Comparison of ENCODE assay signal across 8 mouse cellular contexts in genomic region chr10:81365073-81365472, GRCm38 (mm10). TPM values are rescaled to one million over a fixed set of nuclear protein-coding genes. Genes with fewer than 3 reads are reported as not detected.
DNase-seq lines count a peak whose midpoint lies in the region; ATAC-seq and TF ChIP-seq lines count a peak whose summit lies in the region.

No protein-coding gene starts in this region.

- ATAC-seq in forebrain, postnatal 0 days = no peak; the same call in 1 of the 2 replicates
- no peak for ATAC-seq in liver, embryonic 11.5 days (replicated peaks; ENCODE audit: low FRiP score)
- no peak for ATAC-seq in hindbrain, embryonic 13.5 days (ENCODE audit: low FRiP score)
- ATAC-seq in midbrain, postnatal 0 days (ENCODE audit: low FRiP score) = peak; percentile 8; the same call in 1 of the 2 replicates

- 37% methylated on average over 4 of the region's 4 CpGs for whole genome bisulfite sequencing in forebrain, embryonic 10.5 days
- 33% methylated on average over 4 of the region's 4 CpGs for WGBS in forebrain, postnatal 0 days
- 45% methylated on average over 4 of the region's 4 CpGs for WGBS in liver, embryonic 11.5 days
- 36% methylated on average over 4 of the region's 4 CpGs for WGBS in hindbrain, embryonic 13.5 days
- WGBS in midbrain, postnatal 0 days = 41% methylated on average over 4 of the region's 4 CpGs

- peak overlapping the region; percentile 60 for H3K27ac ChIP-seq in forebrain, embryonic 10.5 days
- H3K27ac ChIP-seq in forebrain, postnatal 0 days (ENCODE audit: low read depth, low read length) = no peak overlapping the region
- peak overlapping the region; percentile 42 for H3K27ac ChIP-seq in liver, embryonic 11.5 days (ENCODE audit: low read depth, low read length)
- H3K27ac ChIP-seq in hindbrain, embryonic 13.5 days = no peak overlapping the region
- H3K27ac ChIP-seq in midbrain, postnatal 0 days (ENCODE audit: low read depth, low read length) = no peak overlapping the region

- H3K4me1 ChIP-seq in forebrain, embryonic 10.5 days = peaks cover 82% of the 10 kb centered on the region
- H3K4me1 ChIP-seq in forebrain, postnatal 0 days (ENCODE audit: insufficient read depth) = 0 out of 2 replicates have a peak, but pooled peaks cover 4% of the 10 kb centered on the region
- H3K4me1 ChIP-seq in liver, embryonic 11.5 days (replicated peaks; ENCODE audit: control insufficient read depth, insufficient read depth, low read length) = peaks cover 53% of the 10 kb centered on the region
- peaks cover 47% of the 10 kb centered on the region for H3K4me1 ChIP-seq in hindbrain, embryonic 13.5 days (replicated peaks)
- peaks cover 7% of the 10 kb centered on the region; the same call in 1 of the 2 replicates for H3K4me1 ChIP-seq in midbrain, postnatal 0 days (ENCODE audit: insufficient read depth, low read length)

- peak overlapping the region; percentile 49 for H3K4me3 ChIP-seq in forebrain, embryonic 10.5 days
- no peak overlapping the region for H3K4me3 ChIP-seq in forebrain, postnatal 0 days (ENCODE audit: low read depth, low read length)
- H3K4me3 ChIP-seq in liver, embryonic 11.5 days (ENCODE audit: low read depth, low read length) = no peak overlapping the region; the same call in 1 of the 2 replicates
- H3K4me3 ChIP-seq in hindbrain, embryonic 13.5 days = 0 out of 2 replicates have a peak overlapping the region, but pooled peaks have one; percentile 30
- H3K4me3 ChIP-seq in midbrain, postnatal 0 days (ENCODE audit: low read depth, low read length) = no peak overlapping the region

- DNase-seq in forebrain, embryonic 10.5 days (ENCODE audit: extremely low spot score, low spot score) = no peak
- DNase-seq in forebrain, postnatal 0 days = no peak
- no peak for DNase-seq in liver, embryonic 11.5 days (ENCODE audit: low spot score)
- DNase-seq in liver (no peak), adipocyte (ENCODE audit: low spot score) (no peak)
- no peak for DNase-seq in midbrain, postnatal 0 days (ENCODE audit: low spot score)
- no peak for DNase-seq in urinary bladder, adult 18-20 months (ENCODE audit: low spot score in 2 of 2)

- no peak overlapping the region for H3K9ac ChIP-seq in forebrain, postnatal 0 days
- peak overlapping the region; percentile 16; the same call in 1 of the 2 replicates for H3K9ac ChIP-seq in liver, embryonic 11.5 days (ENCODE audit: low read depth, low read length)
- H3K9ac ChIP-seq in hindbrain, embryonic 13.5 days = peak overlapping the region; percentile 63; the same call in 1 of the 2 replicates
- no peak overlapping the region for H3K9ac ChIP-seq in midbrain, postnatal 0 days (replicated peaks; ENCODE audit: low read length, poor library complexity, severe bottlenecking)

- H3K9me3 ChIP-seq in forebrain, embryonic 10.5 days = no peaks in the 10 kb centered on the region
- no peaks in the 10 kb centered on the region for H3K9me3 ChIP-seq in forebrain, postnatal 0 days (ENCODE audit: low read length)
- H3K9me3 ChIP-seq in liver, embryonic 11.5 days (ENCODE audit: control insufficient read depth, low read length) = no peaks in the 10 kb centered on the region
- no peaks in the 10 kb centered on the region for H3K9me3 ChIP-seq in hindbrain, embryonic 13.5 days
- no peaks in the 10 kb centered on the region for H3K9me3 ChIP-seq in midbrain, postnatal 0 days (ENCODE audit: low read length)

- H3K36me3 ChIP-seq in forebrain, embryonic 10.5 days (replicated peaks) = peaks cover 60% of the 10 kb centered on the region
- peaks cover 46% of the 10 kb centered on the region for H3K36me3 ChIP-seq in forebrain, postnatal 0 days (ENCODE audit: insufficient read depth)
- H3K36me3 ChIP-seq in liver, embryonic 11.5 days (ENCODE audit: control insufficient read depth, insufficient read depth, low read length) = peaks cover 46% of the 10 kb centered on the region
- peaks cover 57% of the 10 kb centered on the region for H3K36me3 ChIP-seq in hindbrain, embryonic 13.5 days
- H3K36me3 ChIP-seq in midbrain, postnatal 0 days (ENCODE audit: insufficient read depth, low read length) = peaks cover 56% of the 10 kb centered on the region

- no peak for TF ChIP-seq CTCF in forebrain, postnatal 0 days (IDR thresholded peaks at IDR 0.05; ENCODE audit: low read depth)
- no peak for TF ChIP-seq CTCF in midbrain, postnatal 0 days (IDR thresholded peaks at IDR 0.05)

- no peak overlapping the region for H3K4me2 ChIP-seq in forebrain, postnatal 0 days (ENCODE audit: low read depth)
- no peak overlapping the region for H3K4me2 ChIP-seq in liver, embryonic 11.5 days
- no peak overlapping the region for H3K4me2 ChIP-seq in hindbrain, embryonic 13.5 days
- no peak overlapping the region for H3K4me2 ChIP-seq in midbrain, postnatal 0 days (ENCODE audit: low read depth, low read length, poor library complexity, severe bottlenecking)

- peaks cover 40% of the 10 kb centered on the region for H3K27me3 ChIP-seq in forebrain, embryonic 10.5 days (ENCODE audit: poor library complexity, severe bottlenecking)
- H3K27me3 ChIP-seq in forebrain, postnatal 0 days (ENCODE audit: insufficient read depth, low read length) = 0 out of 2 replicates have a peak, but pooled peaks cover 7% of the 10 kb centered on the region
- H3K27me3 ChIP-seq in liver, embryonic 11.5 days (replicated peaks; ENCODE audit: control insufficient read depth, insufficient read depth, low read length) = no peaks in the 10 kb centered on the region
- H3K27me3 ChIP-seq in hindbrain, embryonic 13.5 days = peaks cover 34% of the 10 kb centered on the region
- 0 out of 2 replicates have a peak, but pooled peaks cover 14% of the 10 kb centered on the region for H3K27me3 ChIP-seq in midbrain, postnatal 0 days (ENCODE audit: insufficient read depth, low read length)

RNA-seq across cellular contexts. Expression of gene 4930404N11Rik, which starts 0.5 kb away (rescaled TPM):
- 0.35 and 0.52 TPM in 2 replicates for polyA plus RNA-seq in forebrain, embryonic 10.5 days (2016; fragmentation: Nextera tagmentation; extraction: Ambion mirVana)
- total RNA-seq in forebrain, postnatal 0 days (2014; rRNA removed) = not detected in 2 replicates
- 0.16 and 0.20 TPM in 2 replicates for polyA plus RNA-seq in forebrain, postnatal 0 days (2015; fragmentation: Nextera tagmentation; extraction: Ambion mirVana)
- polyA plus RNA-seq in liver, embryonic 11.5 days (2014; fragmentation: Nextera tagmentation; extraction: Ambion mirVana) = 0.64 and 0.68 TPM in 2 replicates
- polyA plus RNA-seq in hindbrain, embryonic 13.5 days (2015; fragmentation: Nextera tagmentation; extraction: Ambion mirVana) = 1.0 and 1.1 TPM in 2 replicates
- 1.4 TPM in 1 of 2 replicates, not detected in the other for total RNA-seq in midbrain, postnatal 0 days (2014; rRNA removed)
- polyA plus RNA-seq in midbrain, postnatal 0 days (2015; fragmentation: Nextera tagmentation; extraction: Ambion mirVana) = 0.47 and 0.54 TPM in 2 replicates

RNA-seq across cellular contexts. Expression of gene Mfsd12, which starts 7.8 kb away (rescaled TPM):
- polyA plus RNA-seq in forebrain, embryonic 10.5 days (2016; fragmentation: Nextera tagmentation; extraction: Ambion mirVana) = 6.7 and 7.5 TPM in 2 replicates
- total RNA-seq in forebrain, postnatal 0 days (2014; rRNA removed) = 19.8 and 23.4 TPM in 2 replicates
- 10.1 TPM in 2 replicates for polyA plus RNA-seq in forebrain, postnatal 0 days (2015; fragmentation: Nextera tagmentation; extraction: Ambion mirVana)
- 11.2 TPM in 2 replicates for polyA plus RNA-seq in liver, embryonic 11.5 days (2014; fragmentation: Nextera tagmentation; extraction: Ambion mirVana)
- 11.9 and 12.4 TPM in 2 replicates for polyA plus RNA-seq in hindbrain, embryonic 13.5 days (2015; fragmentation: Nextera tagmentation; extraction: Ambion mirVana)
- total RNA-seq in midbrain, postnatal 0 days (2014; rRNA removed) = 31.9 and 40.6 TPM in 2 replicates
- polyA plus RNA-seq in midbrain, postnatal 0 days (2015; fragmentation: Nextera tagmentation; extraction: Ambion mirVana) = 13.6 and 15.4 TPM in 2 replicates

RNA-seq across cellular contexts. Expression of gene Fzr1, which starts 13.2 kb away (rescaled TPM):
- polyA plus RNA-seq in forebrain, embryonic 10.5 days (2016; fragmentation: Nextera tagmentation; extraction: Ambion mirVana) = 135 and 139 TPM in 2 replicates
- total RNA-seq in forebrain, postnatal 0 days (2014; rRNA removed) = 60.2 and 67.2 TPM in 2 replicates
- polyA plus RNA-seq in forebrain, postnatal 0 days (2015; fragmentation: Nextera tagmentation; extraction: Ambion mirVana) = 128 and 132 TPM in 2 replicates
- 74.0 and 75.9 TPM in 2 replicates for polyA plus RNA-seq in liver, embryonic 11.5 days (2014; fragmentation: Nextera tagmentation; extraction: Ambion mirVana)
- polyA plus RNA-seq in hindbrain, embryonic 13.5 days (2015; fragmentation: Nextera tagmentation; extraction: Ambion mirVana) = 121 and 126 TPM in 2 replicates
- total RNA-seq in midbrain, postnatal 0 days (2014; rRNA removed) = 92.6 and 98.3 TPM in 2 replicates
- 147 and 149 TPM in 2 replicates for polyA plus RNA-seq in midbrain, postnatal 0 days (2015; fragmentation: Nextera tagmentation; extraction: Ambion mirVana)

RNA-seq across cellular contexts. Expression of gene Hmg20b, which starts 14.8 kb away (rescaled TPM):
- polyA plus RNA-seq in forebrain, embryonic 10.5 days (2016; fragmentation: Nextera tagmentation; extraction: Ambion mirVana) = 101 and 108 TPM in 2 replicates
- total RNA-seq in forebrain, postnatal 0 days (2014; rRNA removed) = 15.1 and 21.6 TPM in 2 replicates
- 25.1 and 25.2 TPM in 2 replicates for polyA plus RNA-seq in forebrain, postnatal 0 days (2015; fragmentation: Nextera tagmentation; extraction: Ambion mirVana)
- 68.6 and 69.2 TPM in 2 replicates for polyA plus RNA-seq in liver, embryonic 11.5 days (2014; fragmentation: Nextera tagmentation; extraction: Ambion mirVana)
- 47.3 and 50.4 TPM in 2 replicates for polyA plus RNA-seq in hindbrain, embryonic 13.5 days (2015; fragmentation: Nextera tagmentation; extraction: Ambion mirVana)
- 9.6 and 12.6 TPM in 2 replicates for total RNA-seq in midbrain, postnatal 0 days (2014; rRNA removed)
- 23.4 and 24.5 TPM in 2 replicates for polyA plus RNA-seq in midbrain, postnatal 0 days (2015; fragmentation: Nextera tagmentation; extraction: Ambion mirVana)

RNA-seq across cellular contexts. Expression of gene Dohh, which starts 19.2 kb away (rescaled TPM):
- 96.8 and 97.9 TPM in 2 replicates for polyA plus RNA-seq in forebrain, embryonic 10.5 days (2016; fragmentation: Nextera tagmentation; extraction: Ambion mirVana)
- total RNA-seq in forebrain, postnatal 0 days (2014; rRNA removed) = 126 and 139 TPM in 2 replicates
- polyA plus RNA-seq in forebrain, postnatal 0 days (2015; fragmentation: Nextera tagmentation; extraction: Ambion mirVana) = 111 and 125 TPM in 2 replicates
- 97.4 and 99.3 TPM in 2 replicates for polyA plus RNA-seq in liver, embryonic 11.5 days (2014; fragmentation: Nextera tagmentation; extraction: Ambion mirVana)
- 72.1 and 74.8 TPM in 2 replicates for polyA plus RNA-seq in hindbrain, embryonic 13.5 days (2015; fragmentation: Nextera tagmentation; extraction: Ambion mirVana)
- total RNA-seq in midbrain, postnatal 0 days (2014; rRNA removed) = 120 and 132 TPM in 2 replicates
- 95.8 and 115 TPM in 2 replicates for polyA plus RNA-seq in midbrain, postnatal 0 days (2015; fragmentation: Nextera tagmentation; extraction: Ambion mirVana)

Comparison
In these comparisons a context has a peak if more than half of its experiments do, and no peak if none do; other contexts are left out.
1. H3K27ac ChIP-seq: peak in forebrain, embryonic 10.5 days (single experiment) and liver, embryonic 11.5 days (single experiment); none in forebrain, postnatal 0 days (single experiment), hindbrain, embryonic 13.5 days (single experiment) and midbrain, postnatal 0 days (single experiment).
2. H3K4me3 ChIP-seq: peak in forebrain, embryonic 10.5 days (single experiment) and hindbrain, embryonic 13.5 days (single experiment); none in forebrain, postnatal 0 days (single experiment), liver, embryonic 11.5 days (single experiment) and midbrain, postnatal 0 days (single experiment).
3. H3K9ac ChIP-seq: peak in liver, embryonic 11.5 days (single experiment) and hindbrain, embryonic 13.5 days (single experiment); none in forebrain, postnatal 0 days (single experiment) and midbrain, postnatal 0 days (single experiment).